Mouse (Mus musculus) thymus, adult 18-20 months (tissue): ENCODE results near the gene Dusp6.

Source experiments
- DNase-seq, 2 experiments: peaks; one replicate each; pipeline ENCODE4 v3.0.0; 2022; ENCODE audit warnings: mixed read lengths in 2 of 2

The Dusp6 gene

DNA sequence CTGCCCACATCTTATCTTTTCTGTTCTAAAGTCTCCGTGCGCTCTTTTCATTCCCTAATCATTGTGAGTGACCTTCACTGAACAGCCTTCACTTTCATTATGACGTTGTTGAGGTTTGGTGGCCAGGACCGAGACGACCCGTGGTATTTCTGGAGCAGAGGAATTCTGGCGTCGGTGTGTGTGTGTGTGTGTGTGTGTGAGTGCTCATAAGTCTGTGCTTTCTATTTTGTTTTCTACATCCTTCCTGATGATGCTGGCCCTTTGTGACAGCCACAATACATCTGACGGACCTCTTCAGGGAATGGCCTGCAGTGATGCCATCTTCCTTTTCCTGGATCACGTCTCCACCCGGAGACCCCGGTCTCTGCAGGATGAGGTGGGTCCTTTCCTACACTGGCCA is 11.6 kb downstream of the Dusp6 start:
- DNase-seq, result no peak

GRCm38 (mm10) chr10:99279067-99279880 is 16.2 kb downstream of the Dusp6 start:
- DNase-seq, result no peak

GRCm38 (mm10) chr10:99283981-99284385 is 21.0 kb downstream of the Dusp6 start:
- DNase-seq, result no peak

DNA sequence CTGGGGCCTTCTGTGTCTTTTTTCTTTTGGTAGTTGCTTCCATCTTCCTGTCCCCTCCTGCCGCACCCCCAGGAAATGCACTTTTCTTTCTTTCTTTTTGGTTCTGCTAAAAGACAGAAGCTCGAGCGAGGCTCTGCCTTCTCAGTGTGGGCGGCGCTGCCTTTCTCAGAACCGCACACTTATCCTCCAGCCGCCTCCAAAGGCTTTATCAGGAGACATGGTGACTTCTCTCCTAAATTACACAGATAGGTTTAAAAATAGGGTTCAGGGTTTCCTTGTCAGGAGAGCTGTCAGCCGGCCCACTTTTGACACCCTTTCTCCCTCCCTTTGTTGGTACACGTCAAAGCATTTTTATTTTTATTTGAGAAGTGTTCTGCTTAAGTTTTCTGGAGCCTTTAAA is 21.9 kb downstream of the Dusp6 start:
- peak in 1 of 2 experiments; percentile 32 for DNase-seq

- no peak for DNase-seq
These were observed 22.7 kb downstream of the Dusp6 start for GRCm38 (mm10) chr10:99285759-99286158.

DNA sequence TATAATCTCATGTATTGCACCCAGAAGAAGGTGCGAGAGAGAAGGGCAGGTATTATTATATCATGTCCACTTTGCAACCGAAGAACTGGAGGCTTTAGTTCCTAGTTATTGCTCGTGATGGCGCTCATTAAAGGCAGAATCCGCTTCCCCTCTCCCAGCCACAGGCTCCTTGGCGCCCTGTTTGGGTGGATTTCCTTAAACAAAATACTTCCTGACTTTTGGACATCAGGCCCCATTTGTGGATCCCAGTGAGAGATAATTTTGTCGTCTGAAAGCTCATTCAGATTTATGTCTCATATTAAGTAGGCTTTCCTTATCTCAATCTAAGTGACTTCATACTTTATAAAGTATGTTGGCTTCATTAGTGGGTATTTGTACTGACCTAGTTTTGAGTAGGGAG is 23.2 kb downstream of the Dusp6 start:
- DNase-seq, result no peak

- no peak for DNase-seq
These were observed 23.8 kb downstream of the Dusp6 start for GRCm38 (mm10) chr10:99286787-99287186.

GRCm38 (mm10) chr10:99287206-99287605 is 24.2 kb downstream of the Dusp6 start:
- DNase-seq, result no peak

DNA sequence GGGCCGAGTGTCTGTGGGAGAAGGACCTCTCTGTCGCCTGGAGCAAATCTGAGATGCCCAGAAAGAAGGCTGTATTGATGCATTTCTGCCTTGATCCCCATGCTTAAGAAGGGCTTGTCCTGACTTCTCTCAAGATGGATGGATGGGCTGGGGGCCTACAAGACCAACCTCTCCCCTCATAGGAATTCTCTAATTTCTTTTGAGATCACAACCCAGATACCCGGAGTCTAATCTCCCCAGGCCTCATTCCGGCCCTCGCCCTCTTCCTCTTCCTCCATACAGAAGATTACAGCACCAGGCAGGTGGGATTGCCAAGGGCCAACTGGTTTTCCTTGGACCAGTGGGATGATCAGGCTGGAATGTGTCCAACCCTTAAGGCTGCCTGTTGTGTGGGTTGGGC is 26.1 kb downstream of the Dusp6 start:
- DNase-seq, result no peak

- no peak for DNase-seq
These were observed 30.1 kb downstream of the Dusp6 start for GRCm38 (mm10) chr10:99293111-99293640.

GRCm38 (mm10) chr10:99297721-99298120 is 34.7 kb downstream of the Dusp6 start:
- no peak for DNase-seq

GRCm38 (mm10) chr10:99298328-99299295 is 35.6 kb downstream of the Dusp6 start:
- DNase-seq, result no peak

- no peak for DNase-seq
These were observed 36.3 kb downstream of the Dusp6 start for GRCm38 (mm10) chr10:99299303-99299702.

GRCm38 (mm10) chr10:99302051-99302450 is 39.0 kb downstream of the Dusp6 start:
- no peak for DNase-seq

DNA sequence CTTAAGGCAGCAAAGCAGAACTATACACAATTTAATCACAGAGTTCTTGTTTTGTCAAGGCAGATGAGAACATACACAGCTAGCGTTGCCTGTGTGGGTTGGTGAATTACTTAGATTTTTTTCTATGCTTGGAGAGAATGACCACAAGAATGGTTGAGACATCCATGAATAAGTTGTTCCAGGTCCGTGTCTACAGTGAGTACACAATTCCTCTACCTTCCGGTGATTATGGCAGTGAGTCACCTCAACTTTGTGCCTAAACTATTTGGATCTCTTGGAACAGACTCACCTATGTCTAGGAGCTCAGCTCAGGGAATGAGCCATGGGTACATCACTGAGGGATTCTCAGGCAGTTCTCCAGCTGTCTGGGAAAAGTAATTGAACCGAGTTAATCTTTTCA is 45.8 kb downstream of the Dusp6 start:
- no peak for DNase-seq

- DNase-seq, result no peak
These were observed 46.6 kb downstream of the Dusp6 start for GRCm38 (mm10) chr10:99309617-99310016.

DNA sequence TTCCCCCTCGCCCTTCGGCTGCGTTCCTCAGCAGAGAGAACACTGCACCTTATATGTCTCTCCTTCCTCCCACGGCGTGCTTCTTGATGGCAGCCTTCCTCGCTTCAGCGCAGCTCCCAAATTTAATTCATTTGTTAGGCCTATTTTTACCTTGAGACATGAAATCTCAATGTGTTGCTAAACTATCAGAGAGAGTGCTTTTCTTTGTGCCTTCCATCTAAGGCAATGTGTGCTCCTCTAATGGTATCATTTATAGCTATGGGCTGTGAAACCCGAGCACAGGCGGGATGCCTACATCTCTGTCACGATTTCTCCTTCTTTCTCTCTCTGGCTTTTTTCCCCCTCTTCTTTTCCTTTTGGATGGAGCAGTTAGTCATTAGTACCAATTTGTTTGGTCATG is 47.2 kb downstream of the Dusp6 start:
- no peak for DNase-seq

GRCm38 (mm10) chr10:99311956-99312355 is 48.9 kb downstream of the Dusp6 start:
- DNase-seq, result no peak

GRCm38 (mm10) chr10:99314366-99314765 is 51.3 kb downstream of the Dusp6 start:
- no peak for DNase-seq

DNA sequence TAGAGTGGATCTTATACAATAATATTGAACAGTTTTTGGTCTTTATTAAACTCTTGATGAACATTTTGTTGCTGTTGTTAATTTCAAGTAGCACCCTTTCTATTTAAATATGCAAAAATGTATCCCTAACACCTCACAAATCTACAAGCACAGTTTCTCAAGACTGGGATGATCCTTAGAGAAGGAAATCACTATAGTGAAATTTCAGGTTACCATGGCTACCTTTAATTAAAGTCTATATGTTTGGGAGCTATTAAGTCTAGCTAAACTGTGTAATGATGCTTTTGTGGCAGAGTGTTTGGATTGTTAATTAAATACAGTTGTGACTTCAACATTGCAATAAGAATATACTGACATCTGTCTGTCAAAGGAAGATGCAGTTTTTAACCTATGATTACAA is 54.0 kb downstream of the Dusp6 start:
- no peak for DNase-seq
